Mouse (Mus musculus) CH12.LX (cell line): ENCODE measurements around the gene Tas2r135.

Experiments
- CTCF ChIP-seq, 2 experiments: IDR thresholded peaks in 1 of 2; conservative IDR thresholded peaks in 1 of 2; 2 replicates each; pipeline ENCODE4 v1.5.1; 2011 to 2012; ENCODE audit warnings: low read depth in 2 of 2, low read length in 2 of 2, improper control_type of control experiment in 1 of 2, inconsistent platforms in 1 of 2, mild to moderate bottlenecking in 1 of 2, moderate library complexity in 1 of 2
- ETS1 ChIP-seq: conservative IDR thresholded peaks from 2 replicates; pipeline ENCODE4 v1.6.1; 2012; ENCODE audit warnings: low read depth, mild to moderate bottlenecking, inconsistent platforms, low read length, improper control_type of control experiment, moderate library complexity
- MXI1 ChIP-seq: IDR thresholded peaks from 2 replicates; pipeline ENCODE4 v1.6.1; 2011; ENCODE audit warnings: mild to moderate bottlenecking, low read depth, low read length, improper control_type of control experiment
- POLR2A ChIP-seq: IDR thresholded peaks from 2 replicates; pipeline ENCODE4 v1.6.1; 2011; ENCODE audit warnings: low read depth, mild to moderate bottlenecking, improper control_type of control experiment, low read length
- USF1 ChIP-seq: IDR thresholded peaks from 2 replicates; pipeline ENCODE4 v1.6.1; 2014; ENCODE audit warnings: low read depth, mild to moderate bottlenecking, inconsistent platforms, low read length, improper control_type of control experiment
- ZC3H11A ChIP-seq: IDR thresholded peaks from 2 replicates; pipeline ENCODE4 v1.6.1; 2012; ENCODE audit warnings: low read depth, mild to moderate bottlenecking, inconsistent platforms, low read length, improper control_type of control experiment
- ZKSCAN1 ChIP-seq: IDR thresholded peaks from 2 replicates; pipeline ENCODE4 v1.6.1; 2012; ENCODE audit warnings: low read depth, inconsistent platforms, low read length, improper control_type of control experiment, borderline replicate concordance

GRCm38 (mm10) chr6:42419443-42419842 is 14.2 kb downstream of the Tas2r135 start:
- TF ChIP-seq MXI1 = no peak
- TF ChIP-seq CTCF (conservative IDR thresholded peaks at IDR 0.05 in 1 of 2, IDR thresholded peaks at IDR 0.05 in 1 of 2; ENCODE audit: low read depth in 2 of 2, low read length in 2 of 2) = no peak
- no peak for TF ChIP-seq ZKSCAN1
- no peak for TF ChIP-seq ZC3H11A
- TF ChIP-seq ETS1 = no peak
- no peak for TF ChIP-seq POLR2A
- no peak for TF ChIP-seq USF1
